Mouse (Mus musculus): ENCODE data around the gene Ak3.

Ak3 gene

GRCm38 (mm10) chr19:29047334-29048170 lies at the start of gene Ak3:
Gene Ak3, minus strand, starts transcription at chr19:29047961.
- DNase-seq, result peak; percentile 63

GRCm38 (mm10) chr19:29092194-29092593 lies 44.4 kb upstream of the Ak3 start:
- DNase-seq, result no peak

DNA sequence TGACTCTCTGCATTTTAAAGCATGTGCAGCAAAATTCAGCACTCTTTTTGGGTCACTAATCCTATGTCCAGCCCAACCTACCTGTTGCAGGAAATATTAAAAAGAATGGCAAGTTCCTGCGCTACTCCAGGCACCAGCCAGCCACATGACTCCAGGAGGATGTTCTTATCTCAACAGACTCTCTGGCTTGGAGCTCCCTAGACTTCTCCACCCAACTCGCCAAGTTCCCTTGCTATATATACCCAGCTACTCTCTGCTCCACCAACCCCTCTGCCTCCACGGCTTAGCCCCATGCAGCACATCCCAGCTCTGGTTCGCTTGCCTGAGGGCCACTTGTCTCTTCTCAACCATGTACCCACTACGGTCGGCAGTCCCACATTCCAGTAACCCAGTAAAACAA lies 40.9 kb upstream of the Ak3 start:
- no peak for DNase-seq

- DNase-seq, result peak; percentile 55
These were observed 27.0 kb upstream of the Ak3 start for GRCm38 (mm10) chr19:29074802-29075201.

DNA sequence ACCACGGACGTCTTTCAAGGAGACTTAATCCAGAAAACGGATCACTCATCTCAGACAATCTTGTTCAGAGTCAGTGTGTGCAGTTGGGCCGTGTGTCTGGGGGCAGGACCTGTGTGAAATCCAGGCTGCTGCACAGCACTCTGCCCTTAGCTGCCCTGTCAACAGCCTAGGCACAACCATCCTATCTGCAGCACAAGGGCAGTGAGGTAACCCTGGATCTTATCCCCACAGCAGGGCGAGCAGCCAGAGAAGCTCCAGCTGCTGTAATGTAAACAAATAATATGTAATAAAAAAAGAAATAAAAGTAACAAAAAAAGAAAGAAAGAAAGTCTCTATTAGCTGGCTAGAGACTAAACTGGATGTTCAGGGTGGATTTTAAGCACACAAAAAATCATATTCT lies 21.4 kb upstream of the Ak3 start:
- no peak for DNase-seq

DNA sequence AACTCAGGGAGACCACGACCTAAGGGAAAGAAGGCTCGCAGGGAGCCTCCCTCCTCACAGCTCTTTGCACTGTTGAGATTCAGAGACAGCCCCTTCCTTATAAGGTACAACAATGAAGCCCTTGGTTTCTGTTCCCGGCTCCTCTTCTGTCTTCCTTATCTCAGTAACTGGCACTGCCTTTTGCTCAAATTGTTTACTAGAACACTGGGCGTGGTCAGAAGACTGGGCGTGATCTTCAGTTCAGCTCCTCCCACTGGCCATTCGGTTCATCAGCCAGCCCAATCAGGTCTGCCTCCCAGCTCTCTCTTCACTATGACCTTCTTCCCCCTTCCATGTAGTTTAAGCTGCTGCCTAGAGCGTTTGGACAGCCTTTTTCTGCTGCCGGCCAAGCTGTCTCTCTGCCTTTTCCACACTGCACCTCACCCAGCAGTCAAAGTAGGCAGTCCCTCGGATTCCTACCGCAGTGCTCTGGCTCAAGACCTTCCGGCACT lies 19.3 kb upstream of the Ak3 start:
- no peak for DNase-seq

- DNase-seq, result no peak
These were observed 16.8 kb upstream of the Ak3 start for GRCm38 (mm10) chr19:29064451-29065102.

DNA sequence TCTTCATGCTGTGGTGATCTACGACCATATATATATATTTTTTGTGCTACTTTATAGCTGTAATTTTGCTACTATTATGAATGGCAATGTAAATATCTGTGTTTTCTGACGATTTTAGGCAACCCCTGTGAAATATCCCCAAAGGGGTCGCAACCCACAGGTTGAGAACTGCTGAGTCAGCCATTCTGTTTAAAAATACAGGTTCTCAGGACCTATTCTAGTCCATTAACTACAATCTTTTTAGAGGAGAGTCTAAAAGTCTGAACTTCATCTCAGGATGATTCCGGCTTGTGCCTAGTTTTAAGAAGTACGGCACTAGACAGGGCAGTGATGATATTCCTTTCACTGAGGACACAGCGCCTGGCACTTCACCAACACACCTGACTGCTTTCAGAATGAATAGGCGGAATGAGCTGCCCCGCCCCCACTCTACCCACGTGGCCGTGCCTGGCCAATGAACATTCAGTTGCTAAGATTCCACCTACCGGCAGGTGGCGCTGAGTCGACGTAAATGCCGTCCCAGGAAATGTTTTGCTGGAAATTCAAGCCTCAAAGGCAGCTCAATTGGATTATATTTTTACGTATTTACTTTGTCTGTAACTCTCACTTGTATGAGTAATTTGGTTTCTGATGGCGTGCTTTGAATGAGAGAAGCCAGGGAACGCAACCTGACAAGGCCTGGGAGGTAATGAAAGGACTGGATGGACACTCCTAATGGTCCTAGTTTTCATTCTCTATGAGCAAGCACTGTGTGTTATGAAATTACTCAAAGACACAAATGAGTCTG lies 16.0 kb upstream of the Ak3 start:
- peak; percentile 99 for DNase-seq

DNA sequence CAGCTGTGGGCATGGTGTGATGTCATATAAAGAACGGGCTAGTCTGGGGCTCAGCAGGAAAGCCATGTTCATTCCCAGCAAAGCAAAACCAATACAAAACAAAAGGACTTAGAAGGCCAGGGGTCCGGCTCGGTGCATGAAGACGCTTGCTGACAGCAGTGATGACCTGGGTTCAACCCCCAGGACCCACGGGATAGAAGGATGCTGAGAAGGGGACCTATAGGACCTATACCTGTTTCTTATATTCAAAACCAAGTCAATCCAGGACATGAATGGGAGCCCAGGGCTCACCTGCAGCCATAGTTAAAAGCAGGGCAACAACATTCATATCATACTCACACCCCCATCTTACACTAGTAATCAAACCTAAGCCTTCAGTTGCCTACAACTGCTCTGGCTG lies 15.2 kb upstream of the Ak3 start:
- DNase-seq, result no peak

DNA sequence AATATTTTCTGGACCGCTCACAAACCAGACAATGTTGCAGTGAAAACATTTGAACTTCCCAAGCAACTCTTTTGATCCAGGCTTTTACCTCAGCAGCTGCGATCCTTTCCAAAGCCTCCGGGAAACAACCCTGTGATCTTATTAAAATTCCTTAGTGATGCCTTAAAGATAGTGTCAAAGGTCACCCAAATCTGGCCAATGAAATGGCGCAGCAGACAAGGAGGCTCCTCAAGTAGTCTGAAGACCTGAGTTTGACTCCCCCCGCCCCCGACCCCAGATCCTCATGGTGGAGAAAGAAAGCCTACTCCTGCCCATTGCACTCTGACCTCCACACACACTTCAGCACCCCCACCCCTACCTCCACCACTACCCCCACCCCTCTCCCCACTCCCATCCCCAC lies 12.5 kb upstream of the Ak3 start:
- DNase-seq, result no peak

DNA sequence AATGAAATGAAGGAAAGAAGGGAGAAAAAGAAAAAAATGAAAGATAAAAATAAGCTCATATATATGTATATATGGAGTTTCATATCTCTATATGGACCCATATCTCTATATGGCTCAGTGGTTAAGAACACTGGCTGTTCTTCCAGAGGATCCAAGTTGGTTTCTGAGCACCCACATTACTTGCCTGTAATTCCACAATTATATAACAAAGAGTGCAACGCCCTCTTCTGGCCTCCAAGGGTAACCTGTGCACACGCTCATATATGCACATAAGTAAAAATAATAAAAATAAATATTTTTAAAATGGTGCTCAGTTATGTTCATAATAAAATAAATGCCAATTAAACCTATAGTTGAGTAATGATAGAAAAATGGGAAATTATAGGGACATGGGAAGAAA lies 11.9 kb upstream of the Ak3 start:
- DNase-seq, result no peak

DNA sequence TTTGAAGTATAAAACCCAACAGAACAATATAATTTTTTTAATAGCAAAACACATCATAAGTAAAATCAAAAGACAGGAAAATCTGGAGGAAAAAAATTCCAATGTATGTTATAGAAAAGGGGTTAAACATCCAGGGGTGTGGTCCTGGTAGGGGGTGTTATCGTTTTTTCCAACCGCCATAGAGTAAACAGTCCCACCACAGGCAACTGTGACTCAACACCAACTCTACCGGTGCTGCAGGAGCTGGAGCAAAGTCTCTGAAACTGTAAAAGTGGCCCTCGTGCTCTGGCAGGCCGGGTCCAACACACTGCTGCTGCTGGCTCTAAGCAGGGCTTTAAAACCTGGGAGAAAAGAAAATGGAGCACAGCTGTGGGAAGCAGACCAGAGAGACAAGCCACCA lies 11.0 kb upstream of the Ak3 start:
- no peak for DNase-seq

DNA sequence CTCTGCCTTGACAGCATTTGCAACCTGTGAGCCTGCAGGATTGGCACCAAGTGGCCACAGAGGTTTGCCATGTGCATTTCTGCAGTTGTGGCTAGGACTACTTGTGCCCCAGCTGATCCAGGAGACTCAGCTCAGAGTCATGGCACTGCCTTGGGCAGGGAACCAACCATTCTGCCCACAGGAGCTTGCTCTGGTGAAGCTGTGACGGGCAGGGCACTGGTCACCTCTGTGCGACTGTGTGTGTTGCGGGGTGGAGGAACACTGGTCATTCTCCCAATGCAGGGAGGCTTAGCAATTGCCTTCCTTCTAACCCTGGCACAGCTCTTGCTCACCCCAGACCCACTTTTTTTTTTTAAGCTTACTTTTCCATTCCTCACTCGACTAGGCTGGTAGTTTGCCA lies 7.7 kb upstream of the Ak3 start:
- no peak for DNase-seq

GRCm38 (mm10) chr19:29054594-29054993 lies 6.8 kb upstream of the Ak3 start:
- no peak for DNase-seq

GRCm38 (mm10) chr19:29052786-29053185 lies 5.0 kb upstream of the Ak3 start:
- no peak for DNase-seq

DNA sequence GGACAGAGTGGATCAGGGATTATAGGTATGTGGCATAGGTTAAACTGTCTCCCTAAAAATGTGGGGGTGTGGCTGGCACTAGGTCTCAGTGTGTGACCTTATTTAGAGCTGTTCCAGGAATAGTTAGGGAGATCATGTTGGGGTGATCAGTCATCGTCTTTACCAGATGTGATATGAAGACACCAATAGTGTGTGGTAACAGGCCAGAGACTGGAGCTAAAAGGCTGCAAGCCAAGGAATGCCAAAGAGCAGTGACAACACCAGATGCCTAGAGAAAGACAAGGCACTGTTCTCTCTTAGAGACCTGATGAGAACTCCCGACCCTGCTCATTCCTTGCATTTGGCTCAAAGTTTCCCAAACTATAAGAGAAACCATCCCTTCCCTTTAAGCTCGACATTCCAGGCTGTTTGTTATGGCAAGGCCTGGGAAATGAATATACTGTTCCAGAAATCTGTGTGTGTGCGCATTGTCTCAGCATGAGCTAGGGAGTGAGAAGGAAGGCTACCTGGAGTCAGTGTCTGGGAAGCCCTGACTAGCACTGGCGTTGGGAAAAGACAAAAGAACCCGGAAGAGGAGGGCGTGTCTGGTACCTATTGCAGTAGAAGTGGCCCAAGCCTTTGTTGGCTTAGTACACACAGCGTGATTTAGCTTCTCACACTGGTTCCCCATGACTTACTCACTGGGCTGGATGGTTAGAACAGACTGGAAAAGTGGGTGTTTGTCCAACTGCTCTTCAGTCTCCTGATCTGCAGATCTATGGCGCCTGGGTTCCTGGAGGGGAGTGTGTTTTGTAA lies 2.6 kb upstream of the Ak3 start:
- DNase-seq, result no peak

- DNase-seq, result no peak
These were observed 1.8 kb upstream of the Ak3 start for GRCm38 (mm10) chr19:29049401-29050075.

GRCm38 (mm10) chr19:29046961-29047333 lies 814 bp downstream of the Ak3 start:
- DNase-seq, result no peak

- no peak for DNase-seq
These were observed 1.7 kb downstream of the Ak3 start for GRCm38 (mm10) chr19:29045956-29046650.

DNA sequence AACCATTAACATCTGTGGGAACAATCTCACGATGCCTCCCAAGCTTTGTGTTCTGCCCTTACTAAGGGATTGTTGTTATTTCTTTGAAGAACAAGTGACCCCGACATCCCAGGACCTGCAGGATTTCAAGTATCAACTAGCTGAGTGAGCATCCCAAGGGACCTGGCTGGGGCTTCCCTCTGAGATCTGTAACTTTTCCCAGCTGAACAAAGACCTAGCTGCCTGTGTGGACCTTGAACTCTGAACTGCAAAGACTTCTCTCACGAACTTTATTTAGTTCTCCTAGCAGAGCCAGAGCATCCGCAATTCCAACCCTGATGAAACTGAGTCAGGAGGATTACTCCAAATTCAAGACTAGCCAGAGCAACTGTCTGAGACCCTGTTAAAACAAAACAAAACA lies 2.4 kb downstream of the Ak3 start:
- no peak for DNase-seq

GRCm38 (mm10) chr19:29044353-29044768 lies 3.4 kb downstream of the Ak3 start:
- DNase-seq, result no peak

DNA sequence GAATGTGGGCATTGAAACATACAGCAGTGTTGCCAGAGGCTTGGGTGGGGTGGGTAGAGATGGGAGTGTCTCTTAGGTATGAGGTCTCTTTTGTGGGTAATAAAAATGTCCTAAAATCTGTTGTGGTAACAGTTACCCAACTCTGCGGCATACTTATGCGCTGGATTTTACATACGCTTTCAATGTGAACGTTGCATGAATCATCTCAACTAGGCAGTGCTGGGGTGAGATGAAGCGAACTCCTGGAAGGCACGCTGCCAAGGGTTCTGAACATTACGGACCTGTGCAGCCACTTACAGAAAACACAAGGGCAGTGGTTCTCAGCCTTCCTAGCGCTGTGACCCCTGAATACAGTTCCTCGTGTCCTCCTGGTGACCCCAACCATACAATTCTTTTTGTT lies 5.1 kb downstream of the Ak3 start:
- DNase-seq, result no peak

Data from right cerebral cortex, postnatal 4 days (tissue).